ENCODE assay signal across 12 mouse cellular contexts in the genomic region with DNA sequence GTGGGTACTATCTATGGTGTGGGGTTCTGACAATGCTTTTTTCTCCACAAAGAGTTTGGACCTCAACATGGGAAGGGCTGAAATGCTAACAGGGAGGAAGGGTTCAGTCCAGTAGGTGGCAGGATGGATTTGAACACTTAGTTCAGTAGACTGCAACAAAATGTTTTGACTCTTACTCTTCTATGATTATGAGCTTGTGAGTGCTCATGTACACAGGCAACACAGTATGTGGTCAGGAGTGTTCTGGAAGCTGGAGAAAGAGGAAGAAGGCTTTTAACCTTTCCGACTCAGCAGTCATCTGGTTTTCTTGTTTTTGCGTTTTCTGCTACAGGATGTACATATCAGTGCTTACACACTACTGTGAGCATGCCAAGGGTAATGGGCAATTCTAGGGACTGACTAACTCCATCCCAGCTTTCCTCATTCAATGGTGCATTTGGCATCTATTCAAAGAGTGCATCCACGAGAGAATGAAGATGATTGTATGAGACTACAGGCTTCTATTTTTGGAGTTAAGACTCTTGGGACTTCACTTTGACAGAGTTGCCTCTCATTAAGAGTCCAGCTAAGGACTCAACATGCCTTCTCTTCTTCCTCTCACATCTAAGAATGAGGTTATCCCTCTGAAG.
DNase-seq lines count a peak whose midpoint lies in the region; ATAC-seq and TF ChIP-seq lines count a peak whose summit lies in the region.
"Had no signal": no experiment of that assay in that cellular context is flagged by ENCODE, and none has a peak within 500 bp of the region (broad histone marks: within the 10 kb centered on the region; RNA-seq: fewer than 3 reads in every experiment).

No protein-coding gene starts in this region.

- TF ChIP-seq CTCF in lung, embryonic 14.5 days (IDR thresholded peaks at IDR 0.05; ENCODE audit: low read depth), result 0 out of 2 replicates have a peak, but pooled peaks have one; percentile 8
- no peak for TF ChIP-seq CTCF in lung, adult 2 months (IDR thresholded peaks at IDR 0.05; ENCODE audit: insufficient read depth, low read length)
- TF ChIP-seq CTCF in MEL (IDR thresholded peaks at IDR 0.05 in 2 of 3, conservative IDR thresholded peaks at IDR 0.05 in 1 of 3; ENCODE audit: control insufficient read depth in 1 of 3, insufficient read depth in 1 of 3, low read depth in 2 of 3, low read length in 3 of 3, poor library complexity in 1 of 3, severe bottlenecking in 1 of 3), result no peak

- H3K36me3 ChIP-seq in lung, embryonic 14.5 days (ENCODE audit: insufficient read depth), result no peaks in the 10 kb centered on the region
- H3K36me3 ChIP-seq in MEL (ENCODE audit: control insufficient read depth in 1 of 2, insufficient read depth in 2 of 2, low read length in 2 of 2), result no peaks in the 10 kb centered on the region
- H3K36me3 ChIP-seq in heart, embryonic 11.5 days (ENCODE audit: control insufficient read depth, insufficient read depth, low read length), result no peaks in the 10 kb centered on the region
- H3K36me3 ChIP-seq: G1E had no signal

- TF ChIP-seq RAD21 in MEL (IDR thresholded peaks at IDR 0.05; ENCODE audit: low read depth, low read length), result no peak; the same call in 1 of the 2 replicates

- H3K27ac ChIP-seq in lung, embryonic 14.5 days (ENCODE audit: low read depth), result no peak overlapping the region
- H3K27ac ChIP-seq in MEL (ENCODE audit: control insufficient read depth, low read depth, low read length), result no peak overlapping the region
- no peak overlapping the region for H3K27ac ChIP-seq in heart, embryonic 11.5 days (ENCODE audit: low read depth, low read length)
- H3K27ac ChIP-seq: macrophage had no signal

- H3K27me3 ChIP-seq in lung, embryonic 14.5 days (ENCODE audit: insufficient read depth, low read length), result no peaks in the 10 kb centered on the region
- no peaks in the 10 kb centered on the region for H3K27me3 ChIP-seq in MEL (ENCODE audit: control insufficient read depth in 1 of 2, insufficient read depth in 2 of 2, low read length in 2 of 2)
- no peaks in the 10 kb centered on the region for H3K27me3 ChIP-seq in heart, embryonic 11.5 days (ENCODE audit: control insufficient read depth, insufficient read depth, low read length)

- ATAC-seq in lung, embryonic 14.5 days (ENCODE audit: insufficient read depth), result no peak
- ATAC-seq in megakaryocyte-erythroid progenitor cell, adult 5-6 weeks (replicated peaks; ENCODE audit: low FRiP score, low TSS enrichment, poor library complexity, severe bottlenecking), result 0 out of 2 replicates have a peak, but pooled peaks have one; percentile 37
- no peak for ATAC-seq in heart, embryonic 11.5 days (replicated peaks; ENCODE audit: insufficient number of reproducible peaks, low FRiP score, low TSS enrichment)

- H3K4me1 ChIP-seq in lung, embryonic 14.5 days (ENCODE audit: insufficient read depth), result no peaks in the 10 kb centered on the region
- H3K4me1 ChIP-seq in lung, adult 2 months (ENCODE audit: control insufficient read depth, insufficient read depth, low read length), result no peaks in the 10 kb centered on the region
- no peaks in the 10 kb centered on the region for H3K4me1 ChIP-seq in MEL (ENCODE audit: control insufficient read depth in 1 of 2, insufficient read depth in 2 of 2, low read length in 2 of 2)
- no peaks in the 10 kb centered on the region for H3K4me1 ChIP-seq in heart, embryonic 11.5 days (ENCODE audit: control insufficient read depth, insufficient read depth, low read length)

- H3K4me2 ChIP-seq in lung, embryonic 14.5 days, result no peak overlapping the region
- H3K4me2 ChIP-seq in heart, embryonic 11.5 days, result no peak overlapping the region

- no peak overlapping the region for H3K4me3 ChIP-seq in lung, embryonic 14.5 days (ENCODE audit: low read depth, low read length)
- H3K4me3 ChIP-seq in lung, adult 2 months (replicated peaks; ENCODE audit: extremely low read depth, low read depth, low read length), result no peak overlapping the region
- H3K4me3 ChIP-seq in MEL (ENCODE audit: control insufficient read depth in 1 of 2, insufficient read depth in 1 of 2, low read depth in 2 of 2, low read length in 2 of 2), result no peak overlapping the region
- no peak overlapping the region for H3K4me3 ChIP-seq in heart, embryonic 11.5 days (ENCODE audit: low read depth, low read length)
- H3K4me3 ChIP-seq: erythroblast, embryonic 14.5 days had no signal

- DNase-seq in lung, embryonic 14.5 days, result no peak
- DNase-seq in lung, adult 2 months, result no peak
- DNase-seq in A20 (ENCODE audit: low read depth, low spot score) (peak; percentile 17), MEL (ENCODE audit: low read depth, low spot score) (peak; percentile 6)
- DNase-seq in right cerebral cortex, postnatal 14 days, result no peak
- DNase-seq: heart, postnatal 14 days; kidney, adult 2 months had no signal

- H3K79me2 ChIP-seq in MEL (ENCODE audit: control insufficient read depth, insufficient read depth, low read length, poor library complexity), result no peaks in the 10 kb centered on the region

- no peaks in the 10 kb centered on the region for H3K9me3 ChIP-seq in lung, embryonic 14.5 days (ENCODE audit: low read depth, low read length)
- no peaks in the 10 kb centered on the region for H3K9me3 ChIP-seq in MEL (replicated peaks; ENCODE audit: insufficient read depth, low read length)
- no peaks in the 10 kb centered on the region for H3K9me3 ChIP-seq in heart, embryonic 11.5 days (replicated peaks; ENCODE audit: control insufficient read depth, low read length)
- H3K9me3 ChIP-seq: G1E had no signal

- no peak for TF ChIP-seq EP300 in MEL (IDR thresholded peaks at IDR 0.05; ENCODE audit: low read depth in 1 of 2, low read length in 2 of 2)

- WGBS in lung, embryonic 14.5 days, result 68% methylated on average over 3 of the region's 3 CpGs
- WGBS in lung, adult 2 months, result 59% methylated on average over 3 of the region's 3 CpGs
- WGBS in heart, embryonic 11.5 days (ENCODE audit: insufficient replicate concordance), result 67% methylated on average over 3 of the region's 3 CpGs

- no peak for TF ChIP-seq POLR2A in lung, adult 2 months (IDR thresholded peaks at IDR 0.05; ENCODE audit: borderline replicate concordance, extremely low read depth, low read depth, low read length)
- TF ChIP-seq POLR2A in MEL (IDR thresholded peaks at IDR 0.05; ENCODE audit: control insufficient read depth in 1 of 2, insufficient read depth in 1 of 2, low read depth in 1 of 2, low read length in 2 of 2, poor library complexity in 1 of 2), result no peak

- H3K9ac ChIP-seq in lung, embryonic 14.5 days, result no peak overlapping the region
- no peak overlapping the region for H3K9ac ChIP-seq in MEL (ENCODE audit: control insufficient read depth, low read depth, low read length, poor library complexity, severe bottlenecking)
- H3K9ac ChIP-seq in heart, embryonic 11.5 days (ENCODE audit: low read depth, low read length), result no peak overlapping the region

TF ChIP-seq in MEL, 35 proteins besides CTCF, POLR2A, EP300 and RAD21:
- TF ChIP-seq KAT2A (conservative IDR thresholded peaks at IDR 0.05; ENCODE audit: low read depth, low read length), result no peak
- TF ChIP-seq E2F4 (IDR thresholded peaks at IDR 0.05; ENCODE audit: borderline replicate concordance, low read depth, low read length), result no peak
- no peak for TF ChIP-seq HCFC1 (IDR thresholded peaks at IDR 0.05; ENCODE audit: low read depth, low read length)
- no peak for TF ChIP-seq MAFK (IDR thresholded peaks at IDR 0.05; ENCODE audit: borderline replicate concordance, low read depth, low read length)
- 0 out of 2 replicates have a peak, but pooled peaks have one; percentile 5 for TF ChIP-seq SMC3 (IDR thresholded peaks at IDR 0.05; ENCODE audit: low read depth, low read length)
- no peak for TF ChIP-seq USF1 (IDR thresholded peaks at IDR 0.05; ENCODE audit: low read depth, low read length)
- TF ChIP-seq ZC3H11A (IDR thresholded peaks at IDR 0.05; ENCODE audit: low read depth, low read length), result no peak

Comparison
In these comparisons a context has a peak if more than half of its experiments do, and no peak if none do; other contexts are left out.
1. DNase-seq: peak in A20 (single experiment) and MEL (single experiment); none in lung, embryonic 14.5 days (single experiment), lung, adult 2 months (single experiment) and right cerebral cortex, postnatal 14 days (single experiment).